Mouse (Mus musculus) stomach, embryonic 14.5 days (tissue): Measurements from ENCODE around the gene Llph. TPM values are rescaled to one million over a fixed set of nuclear protein-coding genes. Genes with fewer than 3 reads are reported as not detected.

ENCODE experiments used
- ATAC-seq: fragments of 200-750 bp; cut with Nextera tagmentation; 2 replicates; pipeline ENCODE4 v1.8.0; 2017; ENCODE audit warnings: low read depth, moderate TSS enrichment; ENCODE audit not compliant: insufficient number of reproducible peaks, insufficient read depth, low FRiP score
- H3K27ac ChIP-seq: fragments of 300-500 bp; sonication (generic); 2 replicates; pipeline ENCODE4 v1.5.1; 2014; ENCODE audit warnings: mild to moderate bottlenecking, low read length, moderate library complexity, mixed read lengths
- H3K27me3 ChIP-seq: fragments of 300-500 bp; sonication (generic); 2 replicates; pipeline ENCODE4 v1.6.1; 2014; ENCODE audit warnings: low read length, control low read depth, mixed read lengths; ENCODE audit not compliant: control insufficient read depth, insufficient read depth
- H3K36me3 ChIP-seq: fragments of 300-500 bp; sonication (generic); 2 replicates; pipeline ENCODE4 v1.6.1; 2014; ENCODE audit warnings: mild to moderate bottlenecking, control low read depth, low read length, moderate library complexity, mixed read lengths; ENCODE audit not compliant: control insufficient read depth, insufficient read depth
- H3K4me1 ChIP-seq: fragments of 300-500 bp; sonication (generic); 2 replicates; pipeline ENCODE4 v1.6.1; 2014; ENCODE audit warnings: low read length, control low read depth, mixed read lengths; ENCODE audit not compliant: control insufficient read depth, insufficient read depth
- H3K4me2 ChIP-seq: fragments of 300-500 bp; sonication (generic); replicated peaks from 2 replicates; pipeline ENCODE4 v1.6.1; 2014; ENCODE audit warnings: low read depth, low read length, control low read depth
- H3K4me3 ChIP-seq: fragments of 300-500 bp; sonication (generic); 2 replicates; pipeline ENCODE4 v1.5.1; 2014; ENCODE audit warnings: low read depth, low read length, control low read depth
- H3K9ac ChIP-seq: fragments of 300-500 bp; sonication (generic); replicated peaks from 2 replicates; pipeline ENCODE4 v1.6.1; 2014; ENCODE audit warnings: low read depth, mild to moderate bottlenecking, control low read depth, low read length, moderate library complexity, mixed read lengths
- H3K9me3 ChIP-seq: fragments of 300-500 bp; sonication (generic); 2 replicates; pipeline ENCODE4 v1.6.1; 2016; ENCODE audit warnings: low read depth, low read length, control low read depth; ENCODE audit not compliant: control insufficient read depth
- WGBS: fragments of 180-500 bp; shearing (Covaris S2); extraction: QIAGEN DNeasy Blood & Tissue Kit; methylation state at CpG from one replicate; pipeline ENCODE4 v1.1.7; 2014; 5-methylcytosine and 5-hydroxymethylcytosine counted together
- polyA plus RNA-seq: library from polyadenylated mRNA; unstranded; fragments of >200 nt; fragmentation: Nextera tagmentation; extraction: Ambion mirVana; gene quantifications from 2 replicates; pipeline ENCODE4 v1.2.1, GENCODE M21; 2014

Llph gene
- polyA plus RNA-seq, 1 experiment from 2014 or later: 59.2 TPM

- Histone ChIP-seq H3K4me1 (no peaks in the 10 kb centered on the region), H3K9ac (no peak overlapping the region), H3K27me3 (no peaks in the 10 kb centered on the region), H3K9me3 (no peaks in the 10 kb centered on the region), H3K36me3 (no peaks in the 10 kb centered on the region), H3K4me2 (no peak overlapping the region), H3K27ac (no peak overlapping the region), H3K4me3 (no peak overlapping the region)
- WGBS: 73% methylated on average over 9 of the region's 9 CpGs
- no peak for ATAC-seq
Measured at GRCm38 (mm10) chr10:120236855-120237254, 10.0 kb downstream of the Llph start.

GRCm38 (mm10) chr10:120238241-120238640 lies 11.4 kb downstream of the Llph start:
- no peak overlapping the region for H3K27ac ChIP-seq
- H3K27me3 ChIP-seq: no peaks in the 10 kb centered on the region
- no peaks in the 10 kb centered on the region for H3K4me1 ChIP-seq
- H3K9me3 ChIP-seq: no peaks in the 10 kb centered on the region
- no peak overlapping the region for H3K4me3 ChIP-seq
- WGBS: 83% methylated on average over 8 of the region's 8 CpGs
- H3K9ac ChIP-seq: no peak overlapping the region
- ATAC-seq: no peak
- no peaks in the 10 kb centered on the region for H3K36me3 ChIP-seq
- H3K4me2 ChIP-seq: no peak overlapping the region

- no peak overlapping the region for H3K9ac ChIP-seq
- 59% methylated on average over 6 of the region's 6 CpGs for WGBS
- ATAC-seq: no peak
- H3K27ac ChIP-seq: no peak overlapping the region
- H3K27me3 ChIP-seq: no peaks in the 10 kb centered on the region
- H3K4me2 ChIP-seq: no peak overlapping the region
- no peaks in the 10 kb centered on the region for H3K36me3 ChIP-seq
- H3K4me1 ChIP-seq: no peaks in the 10 kb centered on the region
- H3K9me3 ChIP-seq: no peaks in the 10 kb centered on the region
- no peak overlapping the region for H3K4me3 ChIP-seq
Measured at GRCm38 (mm10) chr10:120239476-120239875, 12.6 kb downstream of the Llph start.

- H3K36me3 ChIP-seq: no peaks in the 10 kb centered on the region
- no peaks in the 10 kb centered on the region for H3K27me3 ChIP-seq
- peaks cover 4% of the 10 kb centered on the region; the same call in 1 of the 2 replicates for H3K4me1 ChIP-seq
- H3K4me3 ChIP-seq: no peak overlapping the region
- no peak overlapping the region for H3K9ac ChIP-seq
- 59% methylated on average over 6 of the region's 6 CpGs for WGBS
- no peaks in the 10 kb centered on the region for H3K9me3 ChIP-seq
- no peak overlapping the region for H3K27ac ChIP-seq
- ATAC-seq: no peak
- no peak overlapping the region for H3K4me2 ChIP-seq
Measured at GRCm38 (mm10) chr10:120242421-120242820, 15.6 kb downstream of the Llph start.

DNA sequence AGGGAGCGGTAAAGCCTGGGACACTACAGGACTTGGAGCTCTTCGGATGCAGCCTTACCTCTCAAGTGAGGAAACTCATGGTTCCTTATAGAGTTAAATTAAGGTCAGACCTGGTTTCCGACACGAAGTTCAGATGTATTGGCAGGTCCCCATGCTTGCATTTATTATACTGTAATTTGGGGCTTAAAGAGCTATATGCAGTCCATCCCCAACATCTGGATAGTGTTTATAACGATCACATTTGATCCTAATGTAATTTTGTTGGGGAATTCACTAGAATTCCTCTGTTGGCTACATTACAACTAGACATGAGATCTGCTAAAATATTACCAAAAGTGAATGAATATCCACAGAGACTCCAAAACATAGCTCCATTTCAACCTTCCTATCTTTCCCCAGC lies 18.8 kb downstream of the Llph start:
- Histone ChIP-seq H3K4me2 (no peak overlapping the region), H3K27ac (no peak overlapping the region)

DNA sequence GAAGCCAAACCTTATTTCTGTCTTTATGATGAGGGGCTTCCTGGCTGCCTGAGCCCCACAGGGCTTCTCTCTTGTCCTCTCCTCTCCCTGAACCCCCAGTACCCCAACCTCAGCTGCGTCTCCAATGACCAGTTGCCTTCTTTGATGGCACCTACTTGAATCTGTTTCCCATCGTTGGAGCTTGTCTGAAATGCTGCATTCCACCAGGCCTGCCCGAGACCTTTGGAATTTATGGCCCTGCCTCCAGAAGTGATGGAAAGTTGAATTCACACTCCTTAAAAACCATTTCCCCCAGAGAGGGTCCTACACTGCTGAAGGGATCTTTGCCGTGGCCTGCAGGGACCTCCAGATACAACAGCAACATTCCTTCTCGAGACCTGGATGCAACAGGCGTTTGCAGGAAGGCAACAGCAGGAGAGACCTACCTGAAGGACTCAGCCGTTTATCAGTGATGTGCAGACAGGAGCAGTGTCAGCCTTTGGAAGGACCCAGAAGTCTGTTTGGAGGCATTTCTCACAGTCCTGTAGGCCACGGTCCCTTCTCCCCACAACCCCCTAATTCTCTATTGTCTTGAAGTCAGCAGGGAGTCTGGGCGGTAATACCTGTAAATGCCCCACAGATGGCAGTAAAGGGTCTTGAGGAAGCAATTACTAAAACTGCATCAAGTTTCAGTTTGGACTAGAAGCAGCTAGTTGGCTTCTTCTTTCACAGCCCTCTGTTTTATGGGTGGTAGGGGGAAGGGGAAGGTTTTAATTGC lies 20.3 kb downstream of the Llph start:
- Histone ChIP-seq H3K9ac (no peak overlapping the region), H3K4me3 (no peak overlapping the region), H3K27me3 (no peaks in the 10 kb centered on the region), H3K36me3 (no peaks in the 10 kb centered on the region), H3K4me2 (no peak overlapping the region), H3K4me1 (peaks cover 4% of the 10 kb centered on the region; the same call in 1 of the 2 replicates), H3K27ac (no peak overlapping the region), H3K9me3 (no peaks in the 10 kb centered on the region)
- WGBS: 28% methylated on average over 9 of the region's 9 CpGs
- no peak for ATAC-seq

More for the DNA sequence above, 18.8 kb downstream of the Llph start:
- H3K9me3 ChIP-seq: no peaks in the 10 kb centered on the region
- no peak for ATAC-seq
- H3K4me1 ChIP-seq: peaks cover 4% of the 10 kb centered on the region; the same call in 1 of the 2 replicates
- WGBS: 59% methylated on average over 5 of the region's 5 CpGs
- no peak overlapping the region for H3K4me3 ChIP-seq
- H3K9ac ChIP-seq: no peak overlapping the region
- H3K27me3 ChIP-seq: no peaks in the 10 kb centered on the region
- no peaks in the 10 kb centered on the region for H3K36me3 ChIP-seq

DNA sequence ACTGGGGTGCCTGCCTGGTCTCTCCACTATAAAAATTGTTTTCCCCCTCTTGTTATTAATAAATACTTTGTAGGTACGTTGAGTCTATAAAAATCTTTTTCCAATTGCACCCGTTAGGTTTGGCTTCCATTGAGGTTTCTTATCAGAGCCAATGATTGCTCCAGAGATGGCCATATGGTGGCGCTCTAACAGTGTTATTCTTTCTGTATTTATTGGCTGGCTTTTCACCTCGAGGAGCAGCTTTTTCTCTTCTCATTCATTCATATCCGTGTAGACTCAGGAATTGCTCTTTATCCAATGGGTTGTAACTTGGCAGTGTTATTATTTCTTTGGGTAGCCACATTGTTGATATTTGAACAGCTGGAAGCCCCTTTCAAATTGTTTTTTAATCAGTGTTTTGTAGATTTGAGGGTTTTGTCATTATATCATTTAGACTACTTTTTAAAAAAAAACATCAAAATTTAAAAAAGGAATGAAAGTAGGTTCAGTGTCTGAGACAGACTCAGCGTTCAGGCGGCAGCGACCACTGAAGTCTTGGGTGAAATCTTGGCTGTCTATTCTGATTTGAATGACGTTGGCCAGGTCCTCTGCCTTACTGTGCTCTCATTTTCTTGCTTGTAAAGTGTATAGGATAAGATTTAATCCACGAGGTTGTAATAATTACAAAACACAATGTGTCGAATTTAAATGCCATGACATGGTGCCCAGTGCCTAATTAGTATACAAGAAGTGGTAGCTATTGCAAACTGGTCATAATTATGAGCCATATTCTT lies 24.2 kb downstream of the Llph start:
- Histone ChIP-seq H3K27me3 (no peaks in the 10 kb centered on the region), H3K4me2 (no peak overlapping the region), H3K27ac (no peak overlapping the region), H3K9me3 (no peaks in the 10 kb centered on the region), H3K4me3 (no peak overlapping the region), H3K36me3 (no peaks in the 10 kb centered on the region), H3K4me1 (peaks cover 8% of the 10 kb centered on the region; the same call in 1 of the 2 replicates), H3K9ac (no peak overlapping the region)
- WGBS: 52% methylated on average over 11 of the region's 11 CpGs
- no peak for ATAC-seq

GRCm38 (mm10) chr10:120251791-120252190 lies 24.9 kb downstream of the Llph start:
- H3K36me3 ChIP-seq: no peaks in the 10 kb centered on the region
- H3K27me3 ChIP-seq: no peaks in the 10 kb centered on the region
- H3K9ac ChIP-seq: no peak overlapping the region
- peaks cover 8% of the 10 kb centered on the region; the same call in 1 of the 2 replicates for H3K4me1 ChIP-seq
- H3K9me3 ChIP-seq: no peaks in the 10 kb centered on the region
- no peak overlapping the region for H3K4me3 ChIP-seq
- no peak overlapping the region for H3K27ac ChIP-seq
- no peak for ATAC-seq
- no peak overlapping the region for H3K4me2 ChIP-seq
- 89% methylated on average over 4 of the region's 4 CpGs for WGBS
